Mouse (Mus musculus) liver, embryonic 14.5 days (tissue): ENCODE measurements around the gene Glg1.

Source experiments
- CTCF ChIP-seq: IDR thresholded peaks from 2 replicates; pipeline ENCODE4 v1.5.1; 2016; ENCODE audit warnings: antibody characterized with exemption, low read depth, control low read depth
- EP300 ChIP-seq: IDR thresholded peaks from 2 replicates; pipeline ENCODE4 v1.6.1; 2016; ENCODE audit warnings: antibody characterized with exemption, low read depth

DNA sequence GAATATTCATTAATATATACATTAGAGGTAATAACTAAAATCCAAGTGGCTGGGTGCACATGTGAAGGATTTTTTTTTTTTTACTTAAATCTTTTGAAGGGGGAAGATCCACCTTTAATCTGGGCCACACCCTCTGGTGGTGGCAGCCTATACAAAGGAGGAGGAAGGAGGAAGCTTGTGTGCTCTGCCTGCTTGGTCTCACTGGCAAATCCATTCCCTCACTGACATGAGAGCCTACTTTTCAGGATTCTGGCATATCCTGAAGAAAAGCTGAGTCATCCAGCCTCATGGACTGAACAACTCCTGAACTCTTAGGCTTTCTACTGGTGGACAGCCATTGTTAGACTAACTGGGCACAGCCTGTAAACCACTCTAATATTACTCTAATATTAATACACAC is 49.1 kb downstream of the Glg1 start:
- TF ChIP-seq CTCF (no peak; the same call in 1 of the 2 replicates), EP300 (no peak)
